Mouse (Mus musculus) brain, embryonic 14.5 days (tissue): ENCODE results near the gene Zfp74.

ENCODE experiments used
- CTCF ChIP-seq: fragments of 200-500 bp; IDR thresholded peaks from 2 replicates; pipeline ENCODE4 v1.5.1; 2012; ENCODE audit warnings: inconsistent platforms, mild to moderate bottlenecking, moderate library complexity, borderline replicate concordance; ENCODE audit not compliant: insufficient read depth, insufficient read length; ENCODE audit errors: extremely low read depth
- POLR2A ChIP-seq: fragments of 200-500 bp; IDR thresholded peaks from 2 replicates; pipeline ENCODE4 v1.6.1; 2012; ENCODE audit warnings: mild to moderate bottlenecking, inconsistent platforms, borderline replicate concordance; ENCODE audit not compliant: poor library complexity, insufficient read depth, insufficient read length, severe bottlenecking; ENCODE audit errors: extremely low read depth

DNA sequence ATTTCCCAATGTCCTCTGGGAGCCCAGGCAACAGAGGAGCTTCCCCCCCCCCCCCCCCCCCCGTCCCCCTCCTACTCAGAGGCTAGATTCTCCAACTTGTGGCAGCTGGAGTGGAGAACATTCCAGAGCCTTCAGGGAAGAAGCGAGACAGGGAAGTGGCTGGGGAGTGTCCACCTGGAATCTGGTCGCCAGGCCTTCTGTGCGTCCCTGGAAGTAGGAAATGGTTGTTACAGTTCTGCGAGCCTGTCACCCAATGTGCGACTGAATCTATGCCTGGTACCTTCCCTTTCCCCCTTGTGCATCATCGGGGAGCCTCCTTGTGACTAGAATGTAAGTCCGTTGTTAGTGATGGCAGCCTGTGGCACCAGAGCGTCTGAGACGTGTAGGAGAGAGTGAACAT, 2.4 kb upstream of the Zfp74 start:
- TF ChIP-seq CTCF: no peak
- TF ChIP-seq POLR2A: no peak
